ENCODE assay signal across 8 mouse cellular contexts in genomic region chr5:113492417-113493035, GRCm38 (mm10). TPM values are rescaled to one million over a fixed set of nuclear protein-coding genes. Genes with fewer than 3 reads are reported as not detected.
DNase-seq lines count a peak whose midpoint lies in the region; ATAC-seq and TF ChIP-seq lines count a peak whose summit lies in the region.

No protein-coding gene starts in this region.

- WGBS in olfactory bulb, adult 2 months = 12% methylated on average over 7 of the region's 7 CpGs

- no peak for TF ChIP-seq CTCF in olfactory bulb, adult 2 months (IDR thresholded peaks at IDR 0.05; ENCODE audit: insufficient read depth, low read depth, low read length)

- H3K4me1 ChIP-seq in olfactory bulb, adult 2 months (ENCODE audit: control insufficient read depth, insufficient read depth, low read length) = peaks cover 24% of the 10 kb centered on the region

- no peak for TF ChIP-seq POLR2A in olfactory bulb, adult 2 months (IDR thresholded peaks at IDR 0.05; ENCODE audit: insufficient read depth, low read depth, low read length)

- no peak for ATAC-seq in granulocyte monocyte progenitor cell, adult 5-6 weeks (replicated peaks; ENCODE audit: poor library complexity, severe bottlenecking)

- H3K4me3 ChIP-seq in olfactory bulb, adult 2 months (ENCODE audit: insufficient read depth, low read depth, low read length) = peak overlapping the region; percentile 44

- DNase-seq in adrenal gland, adult (ENCODE audit: inconsistent age in 2 of 2, low spot score in 1 of 2) = peak; percentile 38 to 43
- no peak for DNase-seq in adrenal gland, postnatal 4 days (ENCODE audit: low spot score in 2 of 2)
- DNase-seq in lung, postnatal 36 days = peak; percentile 2
- no peak for DNase-seq in lung, postnatal 4 days
- DNase-seq in kidney, postnatal 4 days = peak; percentile 36 to 55
- no peak for DNase-seq in spleen, adult 12 weeks (ENCODE audit: low spot score)

- H3K27ac ChIP-seq in olfactory bulb, adult 2 months (ENCODE audit: insufficient read depth, low read depth, low read length) = no peak overlapping the region

RNA-seq across cellular contexts. Expression of gene Wscd2, which starts 2.4 kb away (rescaled TPM):
- total RNA-seq in adrenal gland, postnatal 4 days (2021) = 10 to 100 TPM; 10.2 to 11.6 TPM
- polyA plus RNA-seq in olfactory bulb, adult 2 months (2012; ENCODE audit: insufficient read depth, insufficient read length, low replicate concordance, missing spikeins) = not detected in 2 replicates
- total RNA-seq in granulocyte monocyte progenitor cell, adult 5-6 weeks (2014; fragmentation: Nextera tagmentation) = not detected in 2 replicates
- not detected in 2 replicates for total RNA-seq in granulocyte monocyte progenitor cell, adult 5-6 weeks (2017)

Comparison
In these comparisons a context has a peak if more than half of its experiments do, and no peak if none do; other contexts are left out.
1. DNase-seq: peak in adrenal gland, adult (2 of 2), lung, postnatal 36 days (single experiment) and kidney, postnatal 4 days (2 of 2); none in adrenal gland, postnatal 4 days (0 of 2), lung, postnatal 4 days (0 of 2) and spleen, adult 12 weeks (single experiment).
2. RNA of gene Wscd2, which starts 2.4 kb away (total RNA-seq): 10.2 to 11.6 TPM in adrenal gland, postnatal 4 days; not detected in granulocyte monocyte progenitor cell, adult 5-6 weeks; every median in the first group is over 10 times any median in the second.